Mouse (Mus musculus) heart, adult 2 months (tissue): ENCODE measurements around the gene Tmem254b.
"Not testable (repeated sequence)": the region's sequence is repeated elsewhere in the genome, so short reads cannot be mapped to it uniquely, and the experiment has no call there.

Source experiments
- CTCF ChIP-seq: fragments of 200-600 bp; IDR thresholded peaks from 2 replicates; pipeline ENCODE4 v1.8.1; 2022; ENCODE audit warnings: antibody characterized with exemption, mild to moderate bottlenecking, moderate library complexity
- EP300 ChIP-seq: fragments of 200-500 bp; IDR thresholded peaks from 2 replicates; pipeline ENCODE4 v1.6.1; 2011; ENCODE audit warnings: low read depth, low read length, control low read depth; ENCODE audit not compliant: insufficient read depth
- POLR2A ChIP-seq: fragments of 200-500 bp; IDR thresholded peaks from 2 replicates; pipeline ENCODE4 v1.6.1; 2011; ENCODE audit warnings: mild to moderate bottlenecking, low read depth, low read length, control low read depth; ENCODE audit not compliant: insufficient read depth

DNA sequence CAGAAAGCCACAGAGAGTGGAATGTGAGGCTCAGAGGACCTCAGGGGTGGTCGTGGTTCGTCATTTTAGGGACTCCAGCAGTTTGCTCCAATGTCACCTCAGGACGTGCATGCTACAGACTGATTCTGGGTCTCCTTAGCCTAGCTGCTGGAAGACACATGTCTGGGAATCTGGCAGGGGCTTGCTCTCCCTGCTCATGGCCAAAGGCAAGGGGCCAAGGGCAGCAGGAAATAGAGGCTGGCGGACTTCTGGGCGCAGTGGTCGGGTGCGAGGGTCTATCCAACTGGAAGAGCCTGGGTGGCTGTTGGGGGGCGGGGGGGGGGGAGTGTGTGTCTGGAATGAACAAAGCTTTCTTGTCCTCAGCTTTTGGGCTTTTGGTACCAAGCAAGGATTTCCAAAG is 18.5 kb downstream of the Tmem254b start:
- TF ChIP-seq EP300, CTCF, POLR2A: not testable (repeated sequence)
